Mouse (Mus musculus) lung, postnatal 0 days (tissue): Measurements from ENCODE around the gene Cd79b.

Experiments used
- CTCF ChIP-seq: IDR thresholded peaks from 2 replicates; pipeline ENCODE4 v1.5.1; 2016; ENCODE audit warnings: antibody characterized with exemption, mild to moderate bottlenecking
- EP300 ChIP-seq: IDR thresholded peaks from 2 replicates; pipeline ENCODE4 v1.6.1; 2016; ENCODE audit warnings: antibody characterized with exemption, mild to moderate bottlenecking, control low read depth

DNA sequence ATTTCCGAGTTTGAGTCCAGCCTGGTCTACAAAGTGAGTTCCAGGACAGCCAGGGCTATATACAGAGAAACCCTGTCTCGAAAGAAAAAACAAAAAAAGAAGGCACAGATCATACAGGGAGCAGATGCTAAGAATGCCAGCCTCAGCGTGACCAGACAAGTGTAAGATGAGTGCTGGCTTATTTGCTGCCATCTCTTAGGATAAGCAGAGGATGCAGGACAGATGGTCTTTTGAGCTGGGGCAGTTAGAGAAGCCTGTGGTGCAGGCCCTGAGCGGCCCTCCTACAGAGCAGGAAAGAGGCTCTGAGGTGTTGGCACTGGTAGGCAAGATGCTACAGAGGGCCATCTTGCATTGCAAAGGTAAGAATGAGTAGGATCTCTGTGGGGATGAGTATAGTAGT is 31.2 kb downstream of the Cd79b start:
- TF ChIP-seq CTCF (no peak), EP300 (no peak)
